Mouse (Mus musculus) CH12.LX (cell line): ENCODE results near the gene Mas1. TPM values are rescaled to one million over a fixed set of nuclear protein-coding genes. Genes with fewer than 3 reads are reported as not detected.

Experiments used
- DNase-seq: peaks from one replicate; pipeline ENCODE4 v3.0.0-alpha.2; 2013; ENCODE audit errors: extremely low read depth
- H3K27ac ChIP-seq: 2 replicates; pipeline ENCODE4 v1.5.1; 2012; ENCODE audit warnings: low read depth, mild to moderate bottlenecking, control low read depth, moderate library complexity; ENCODE audit not compliant: insufficient read depth
- H3K27me3 ChIP-seq: replicated peaks from 2 replicates; pipeline ENCODE3; 2012; ENCODE audit warnings: inconsistent platforms
- H3K36me3 ChIP-seq, 2 experiments: replicated peaks in 1 of 2; 2 replicates each; pipeline versions ENCODE3 to v1.6.1; 2012; ENCODE audit warnings: inconsistent platforms in 1 of 2, low read length in 1 of 2, mild to moderate bottlenecking in 1 of 2, mixed read lengths in 1 of 2, moderate library complexity in 1 of 2; ENCODE audit not compliant: control insufficient read depth in 1 of 2, insufficient read depth in 1 of 2
- H3K4me1 ChIP-seq, 2 experiments: 2 replicates each; pipeline ENCODE4 v1.6.1; 2012; ENCODE audit warnings: inconsistent platforms in 1 of 2, moderate library complexity in 1 of 2; ENCODE audit not compliant: insufficient read depth in 2 of 2, control insufficient read depth in 1 of 2
- H3K4me2 ChIP-seq: 2 replicates; pipeline ENCODE4 v1.6.1; 2012; ENCODE audit warnings: low read depth, mild to moderate bottlenecking, control low read depth; ENCODE audit not compliant: poor library complexity, insufficient read depth, severe bottlenecking
- H3K4me3 ChIP-seq, 3 experiments: fragments of 150-350 bp in 1 of 3; sonication (generic) in 1 of 3; replicated peaks in 1 of 3; 2 replicates each; pipeline versions ENCODE3 to v1.5.1; 2011 to 2012; ENCODE audit warnings: low read depth in 2 of 3, low read length in 2 of 3, mild to moderate bottlenecking in 2 of 3, moderate library complexity in 2 of 3, control low read depth in 1 of 3, improper control_type of control experiment in 1 of 3, inconsistent platforms in 1 of 3, mixed read lengths in 1 of 3; ENCODE audit not compliant: poor library complexity in 1 of 3
- H3K79me2 ChIP-seq: replicated peaks from 2 replicates; pipeline ENCODE4 v1.6.1; 2012; ENCODE audit warnings: mild to moderate bottlenecking, moderate library complexity; ENCODE audit not compliant: control insufficient read depth, poor library complexity, insufficient read depth, severe bottlenecking; ENCODE audit errors: extremely low read depth
- H3K9ac ChIP-seq: 2 replicates; pipeline ENCODE4 v1.6.1; 2012; ENCODE audit warnings: low read depth, mild to moderate bottlenecking, control low read depth, moderate library complexity; ENCODE audit not compliant: insufficient read depth
- H3K9me3 ChIP-seq: replicated peaks from 2 replicates; pipeline ENCODE3; 2012; ENCODE audit warnings: low read length, inconsistent platforms, mixed read lengths
- BHLHE40 ChIP-seq: IDR thresholded peaks from 2 replicates; pipeline ENCODE4 v1.6.1; 2011; ENCODE audit warnings: mild to moderate bottlenecking, low read depth, low read length, improper control_type of control experiment
- ELF1 ChIP-seq: IDR thresholded peaks from 2 replicates; pipeline ENCODE4 v1.6.1; 2014; ENCODE audit warnings: low read depth, mild to moderate bottlenecking, inconsistent platforms, low read length, improper control_type of control experiment
- EP300 ChIP-seq: IDR thresholded peaks from 2 replicates; pipeline ENCODE4 v1.6.1; 2011; ENCODE audit warnings: low read length, improper control_type of control experiment
- ETS1 ChIP-seq: conservative IDR thresholded peaks from 2 replicates; pipeline ENCODE4 v1.6.1; 2012; ENCODE audit warnings: low read depth, mild to moderate bottlenecking, inconsistent platforms, low read length, improper control_type of control experiment, moderate library complexity
- GABPA ChIP-seq: IDR thresholded peaks from 2 replicates; pipeline ENCODE4 v1.6.1; 2012; ENCODE audit warnings: low read depth, low read length, improper control_type of control experiment, inconsistent platforms; ENCODE audit not compliant: insufficient replicate concordance
- HCFC1 ChIP-seq: IDR thresholded peaks from 2 replicates; pipeline ENCODE4 v1.6.1; 2012; ENCODE audit warnings: low read depth, mild to moderate bottlenecking, inconsistent platforms, low read length, improper control_type of control experiment
- IRF4 ChIP-seq: IDR thresholded peaks from 2 replicates; pipeline ENCODE4 v1.6.1; 2014; ENCODE audit warnings: low read depth, mild to moderate bottlenecking, inconsistent platforms, low read length, improper control_type of control experiment
- JUN ChIP-seq: IDR thresholded peaks from 2 replicates; pipeline ENCODE4 v1.6.1; 2011; ENCODE audit warnings: low read depth, mild to moderate bottlenecking, low read length, improper control_type of control experiment, moderate library complexity; ENCODE audit not compliant: insufficient read depth
- NRF1 ChIP-seq: IDR thresholded peaks from 2 replicates; pipeline ENCODE4 v1.6.1; 2014; ENCODE audit warnings: low read depth, mild to moderate bottlenecking, inconsistent platforms, low read length, improper control_type of control experiment, moderate library complexity
- SMC3 ChIP-seq: IDR thresholded peaks from 2 replicates; pipeline ENCODE4 v1.6.1; 2011; ENCODE audit warnings: low read depth, low read length, improper control_type of control experiment
- TCF12 ChIP-seq: IDR thresholded peaks from 2 replicates; pipeline ENCODE4 v1.6.1; 2014; ENCODE audit warnings: low read depth, mild to moderate bottlenecking, inconsistent platforms, low read length, improper control_type of control experiment
- ZNF384 ChIP-seq: IDR thresholded peaks from 2 replicates; pipeline ENCODE4 v1.6.1; 2012; ENCODE audit warnings: low read depth, low read length, improper control_type of control experiment, inconsistent platforms
- dilution Hi-C: fragments of 300-500 bp; cut with MboI; formaldehyde crosslinking; loops from 2 replicates; pipeline ENCODE4 v1.14.3; 2020; ENCODE audit warnings: low sequenced_read_pairs; ENCODE audit not compliant: extremely low pct_unique_long_range_greater_than_20kb, extremely low pct_ligation_motif_present
- in situ Hi-C: fragments of 300-500 bp; cut with MboI; formaldehyde crosslinking; loops from 3 replicates; pipeline ENCODE4 v1.14.3; 2019; ENCODE audit warnings: low sequenced_read_pairs, low pct_ligation_motif_present, low pct_unique_long_range_greater_than_20kb, mixed read lengths
- polyA plus RNA-seq: library from polyadenylated mRNA; unstranded; fragments of >175 nt; gene quantifications from 2 replicates; pipeline ENCODE4 v1.2.1, GENCODE M21; 2012; ENCODE audit warnings: low read depth; ENCODE audit not compliant: insufficient read length
- total RNA-seq, 2 experiments: library from RNA; depleted of rRNA; stranded (reverse); fragments of 300-350 nt in 1 of 2; fragments of >200 nt in 1 of 2; gene quantifications; 2 replicates each; pipeline ENCODE4 v1.2.3; 2012 to 2014

The Mas1 gene
- total and polyA plus RNA-seq, 3 experiments: 0.19 TPM; not detected in 2

DNA sequence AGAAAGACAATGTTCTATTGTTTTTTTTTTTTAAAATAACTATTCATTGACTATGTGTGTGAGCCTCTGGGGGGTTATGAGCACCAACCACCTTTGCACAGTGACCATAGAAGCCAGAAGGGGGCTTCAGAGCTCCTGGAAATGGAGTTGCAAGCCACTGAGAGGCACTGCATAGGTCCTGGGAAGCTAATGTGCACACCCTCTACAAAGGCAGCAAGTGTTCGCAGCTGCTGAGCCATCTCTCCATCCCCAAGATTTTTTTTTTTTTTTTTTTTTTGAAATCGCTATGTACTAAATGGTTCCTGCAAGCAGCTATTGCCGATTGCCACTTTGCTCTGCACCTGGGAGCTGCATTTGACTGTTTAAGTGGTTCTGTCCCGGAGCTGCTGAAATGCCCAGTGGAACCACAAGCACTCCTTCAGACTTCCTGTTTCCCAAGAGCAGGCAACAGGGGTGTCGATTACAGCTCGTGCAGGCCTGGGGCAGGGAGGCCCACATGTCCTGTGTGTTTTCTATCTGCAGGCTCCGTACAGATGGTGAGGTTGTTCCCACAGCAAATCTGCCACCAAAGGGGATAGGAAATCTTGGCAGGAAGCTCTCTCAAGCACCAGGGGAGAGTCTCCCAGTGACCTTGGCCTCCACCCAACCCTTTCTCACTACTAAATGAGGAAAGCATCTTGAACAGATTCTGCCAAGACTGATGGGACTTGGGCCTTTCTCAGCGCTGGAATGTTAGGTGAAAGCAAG, 74.1 kb downstream of the Mas1 start:
- DNase-seq: peak; percentile 51
- dilution Hi-C loops: no loop called here
- Histone ChIP-seq H3K27me3 (no peaks in the 10 kb centered on the region), H3K4me3 (no peak overlapping the region), H3K36me3 (peaks cover 0 to 24% of the 10 kb centered on the region in 2 experiments), H3K27ac (no peak overlapping the region), H3K9me3 (peaks cover under 1% of the 10 kb centered on the region), H3K79me2 (no peaks in the 10 kb centered on the region), H3K9ac (no peak overlapping the region), H3K4me1 (peaks cover 21 to 55% of the 10 kb centered on the region in 2 experiments), H3K4me2 (no peak overlapping the region)
- TF ChIP-seq ETS1 (peak; percentile 19; the same call in 1 of the 2 replicates), IRF4 (no peak), EP300 (peak; percentile 10; the same call in 1 of the 2 replicates), SMC3 (peak; percentile 15; the same call in 1 of the 2 replicates), GABPA (no peak), HCFC1 (no peak), ELF1 (0 out of 2 replicates have a peak, but pooled peaks have one; percentile 11), ZNF384 (peak; percentile 68), NRF1 (no peak), BHLHE40 (peak; percentile 60), TCF12 (peak; percentile 35; the same call in 1 of the 2 replicates)
- in situ Hi-C loops: no loop called here

GRCm38 (mm10) chr17:12792422-12793206, 75.3 kb downstream of the Mas1 start:
- Histone ChIP-seq H3K4me1 (peaks cover 21 to 55% of the 10 kb centered on the region in 2 experiments), H3K36me3 (peaks cover 4 to 25% of the 10 kb centered on the region in 2 experiments), H3K27ac (peak overlapping the region; percentile 47; the same call in 1 of the 2 replicates), H3K4me3 (no peak overlapping the region), H3K9ac (0 out of 2 replicates have a peak overlapping the region, but pooled peaks have one; percentile 14), H3K9me3 (peaks cover 12% of the 10 kb centered on the region), H3K27me3 (no peaks in the 10 kb centered on the region), H3K79me2 (no peaks in the 10 kb centered on the region), H3K4me2 (no peak overlapping the region)
- dilution Hi-C loops (no loop called here), in situ Hi-C loops (no loop called here)
- TF ChIP-seq EP300: no peak
- no peak for TF ChIP-seq JUN
- TF ChIP-seq ETS1: no peak
- TF ChIP-seq BHLHE40: peak; percentile 37; the same call in 1 of the 2 replicates
- no peak for DNase-seq
